Mouse (Mus musculus) right cerebral cortex, adult 18-20 months (tissue): ENCODE results near the gene Dkc1.
A peak's percentile ranks its signal among the peaks of the same experiment; 100 is the strongest.

Experiments used
- DNase-seq: peaks from one replicate; pipeline ENCODE4 v3.0.0; 2022; ENCODE audit warnings: mixed read lengths

Dkc1 gene

GRCm38 (mm10) chrX:75095369-75096162 is at the start of gene Dkc1:
Gene Dkc1 (plus strand): TSS chrX:75095854.
- DNase-seq, result peak; percentile 92

- DNase-seq, result no peak
Observed at GRCm38 (mm10) chrX:75045931-75046330, 49.7 kb upstream of the Dkc1 start.

GRCm38 (mm10) chrX:75046921-75047635 is 48.6 kb upstream of the Dkc1 start:
- peak; percentile 4 for DNase-seq

DNA sequence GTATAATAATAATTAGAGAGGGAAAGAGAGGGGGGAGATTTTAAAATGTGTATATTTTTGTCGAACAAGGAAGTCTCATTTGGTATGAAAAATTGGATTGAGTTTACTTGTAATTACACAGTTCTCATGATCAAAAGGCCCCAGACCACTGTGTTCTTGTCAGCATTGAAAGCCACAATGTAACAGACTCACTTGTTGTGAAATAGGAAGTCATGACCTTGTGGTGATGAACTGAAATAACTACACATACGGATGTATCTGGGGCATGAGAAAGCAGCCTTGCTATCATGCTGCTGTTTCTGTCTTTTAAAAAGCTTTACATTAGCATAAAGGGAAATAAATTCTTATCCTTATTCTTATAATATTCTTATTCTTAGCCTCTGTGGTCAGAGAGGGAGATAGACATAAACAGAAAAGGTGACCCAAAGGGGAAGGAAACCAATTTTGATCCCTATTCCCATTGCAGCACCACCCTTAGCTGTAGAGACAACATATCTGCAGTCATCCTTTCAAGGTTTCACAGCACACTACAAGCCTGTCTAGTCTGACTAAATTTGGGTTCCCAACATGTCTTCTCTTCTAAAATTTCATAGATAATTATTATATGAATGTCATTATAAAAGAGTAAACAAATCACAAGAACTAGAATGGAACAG is 39.4 kb upstream of the Dkc1 start:
- DNase-seq, result no peak

DNA sequence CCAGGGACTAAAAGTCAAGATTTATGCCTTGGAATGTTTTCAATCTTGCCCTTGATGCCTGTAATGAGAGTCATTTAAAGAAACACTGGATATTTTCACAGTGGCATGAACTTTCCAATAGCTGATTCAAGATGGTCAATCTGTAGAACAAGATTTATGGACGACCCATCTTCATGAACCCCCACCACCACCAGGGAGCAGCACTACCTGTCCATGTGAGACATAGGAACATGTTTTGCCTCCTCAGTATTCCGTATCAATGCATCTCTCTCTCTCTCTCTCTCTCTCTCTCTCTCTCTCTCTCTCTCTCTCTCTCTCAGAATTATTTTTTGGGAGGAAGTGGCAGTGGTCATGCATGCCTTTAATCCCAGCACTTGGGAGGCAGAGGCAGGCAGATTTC is 13.3 kb upstream of the Dkc1 start:
- DNase-seq, result no peak

DNA sequence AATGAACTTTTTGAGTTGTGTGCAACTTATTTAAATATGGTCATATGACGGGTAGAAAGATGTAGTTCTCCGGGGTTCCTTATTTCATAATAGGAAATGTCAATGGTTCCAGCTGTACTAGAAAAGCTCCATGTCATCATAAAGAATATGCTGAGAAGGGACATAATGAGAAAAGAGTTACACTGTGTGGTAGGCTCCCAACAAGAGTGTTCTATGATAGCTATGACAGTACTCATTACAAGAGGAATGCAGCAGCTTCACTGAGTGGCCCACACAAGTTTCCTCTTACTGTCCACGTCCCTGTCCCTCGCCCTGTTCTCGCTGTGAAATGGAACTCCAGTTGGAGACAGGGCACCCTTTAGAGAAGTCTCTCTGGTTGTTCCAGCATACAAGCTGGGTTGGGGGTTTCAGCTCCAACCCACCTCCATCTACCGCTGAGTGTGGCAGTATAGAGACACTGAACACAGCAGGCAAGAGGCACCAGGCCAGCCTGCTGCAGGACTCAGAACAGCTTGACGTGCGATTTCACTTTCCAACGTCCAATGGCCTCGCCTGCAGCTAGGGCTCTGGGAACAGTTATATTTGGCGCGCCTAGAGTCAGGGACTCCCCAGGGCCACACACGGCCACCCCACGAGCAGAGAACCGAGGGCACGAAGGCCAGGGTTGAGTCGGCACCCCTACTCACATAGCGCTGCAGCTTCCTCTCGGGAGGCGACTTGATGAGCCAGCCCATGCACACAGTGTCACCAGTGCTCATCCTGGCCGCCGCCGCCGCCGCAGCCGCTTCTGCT is 11.5 kb upstream of the Dkc1 start:
- peak; percentile 11 for DNase-seq

DNA sequence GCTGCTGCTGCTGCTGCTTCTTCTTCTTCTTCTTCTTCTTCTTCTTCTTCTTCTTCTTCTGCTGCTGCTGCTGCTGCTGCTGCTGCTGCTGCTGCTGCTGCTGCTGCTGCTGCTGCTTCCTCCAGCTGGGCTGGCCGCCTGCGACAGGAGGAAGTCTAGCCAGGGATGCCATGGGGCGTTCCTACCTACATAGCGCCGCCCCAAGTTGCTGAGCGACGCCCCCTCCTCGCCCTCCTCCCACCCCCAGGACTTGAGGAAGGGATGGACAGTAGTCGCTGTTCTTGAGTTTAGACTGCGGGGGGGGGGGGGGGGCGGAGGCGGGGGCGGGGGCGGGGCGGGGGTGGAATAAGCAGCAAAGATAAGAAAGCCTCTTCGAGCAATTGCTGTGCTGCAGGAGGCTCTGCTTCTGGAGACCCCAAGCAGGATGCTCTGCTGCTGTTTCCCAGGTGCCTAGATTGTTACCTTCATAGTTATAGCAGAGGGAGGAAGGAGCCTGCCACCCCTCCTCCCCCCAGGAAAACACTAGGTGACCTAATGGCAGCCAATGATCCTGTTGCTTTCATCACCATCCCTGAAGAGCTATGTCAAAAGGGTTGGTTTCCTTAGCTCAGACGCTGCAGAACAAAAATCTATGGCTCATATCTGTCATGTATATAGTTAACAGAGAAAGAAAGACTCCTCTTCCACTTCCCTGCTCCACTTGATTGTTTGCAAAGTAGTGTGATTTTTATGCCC is 10.7 kb upstream of the Dkc1 start, which contains the start of gene Gab3:
Gene Gab3 (minus strand): TSS at position 685 of the 735 bp plus-strand sequence.
- DNase-seq, result peak; percentile 55

- no peak for DNase-seq
Observed at GRCm38 (mm10) chrX:75085654-75086053, 10.0 kb upstream of the Dkc1 start.

DNA sequence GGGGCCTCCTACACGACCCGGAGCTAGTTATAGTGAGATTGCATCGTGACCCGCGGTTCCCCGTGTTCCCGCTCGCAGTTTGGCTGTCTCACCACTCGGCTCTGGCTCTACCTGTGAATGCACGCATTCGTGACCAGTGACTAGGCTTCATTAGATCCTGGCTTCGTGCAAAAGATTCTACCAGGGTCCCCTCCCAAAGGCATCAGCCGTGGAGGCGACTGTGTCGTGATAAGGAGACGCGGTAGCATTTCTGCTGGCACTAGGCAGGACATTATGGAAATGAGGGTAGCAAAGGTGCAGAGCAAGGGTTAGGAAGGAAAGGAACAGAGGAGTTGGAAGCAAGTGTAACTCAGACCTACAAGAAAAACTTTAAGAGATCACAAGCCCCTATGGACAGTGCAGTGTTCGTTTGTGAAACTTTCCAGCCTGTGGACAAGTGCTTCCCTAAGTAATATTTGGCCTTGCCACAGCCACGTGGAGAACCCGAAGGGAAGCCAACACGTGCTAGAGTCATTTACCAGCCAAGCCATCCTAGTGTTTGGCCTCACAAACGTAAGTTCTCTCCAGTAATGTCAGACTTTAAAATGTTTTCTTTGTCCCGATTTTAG is 613 bp downstream of the Dkc1 start:
- no peak for DNase-seq

GRCm38 (mm10) chrX:75098799-75099198 is 3.1 kb downstream of the Dkc1 start:
- DNase-seq, result no peak

DNA sequence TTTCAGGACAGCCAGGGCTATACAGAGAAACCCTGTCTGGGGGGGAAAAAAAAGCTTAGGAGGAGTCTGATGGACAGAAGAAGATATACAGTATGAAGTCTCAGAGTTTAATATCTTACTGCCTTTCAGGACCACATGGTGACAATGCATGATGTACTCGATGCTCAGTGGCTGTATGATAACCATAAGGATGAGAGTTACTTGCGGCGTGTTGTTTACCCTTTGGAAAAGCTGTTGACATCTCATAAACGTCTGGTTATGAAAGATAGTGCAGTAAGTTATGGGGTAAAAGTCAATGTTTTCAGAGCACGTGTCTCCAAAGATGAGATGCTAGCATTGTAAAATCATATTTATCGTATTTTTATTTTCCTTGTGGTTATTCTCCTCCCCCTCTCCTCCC is 6.6 kb downstream of the Dkc1 start:
- DNase-seq, result no peak

DNA sequence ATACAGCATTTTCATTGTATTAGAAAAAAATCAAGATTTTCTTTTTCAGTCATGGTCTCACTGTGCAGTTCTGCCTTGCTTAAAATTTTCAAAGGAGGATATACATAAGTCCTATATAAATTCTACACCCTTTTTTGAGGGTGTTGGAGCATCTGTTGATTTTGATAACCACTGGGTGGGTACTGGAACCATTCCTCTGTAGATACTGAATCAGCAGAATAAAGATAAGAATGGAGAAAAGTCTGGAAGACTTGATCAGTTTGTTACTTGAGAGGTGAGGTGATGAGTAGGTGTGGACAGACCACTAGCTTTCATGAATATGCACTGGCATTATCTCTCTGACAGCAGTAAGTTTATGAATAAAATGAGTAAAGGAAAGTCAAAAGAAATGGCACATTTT is 19.9 kb downstream of the Dkc1 start:
- DNase-seq, result no peak

DNA sequence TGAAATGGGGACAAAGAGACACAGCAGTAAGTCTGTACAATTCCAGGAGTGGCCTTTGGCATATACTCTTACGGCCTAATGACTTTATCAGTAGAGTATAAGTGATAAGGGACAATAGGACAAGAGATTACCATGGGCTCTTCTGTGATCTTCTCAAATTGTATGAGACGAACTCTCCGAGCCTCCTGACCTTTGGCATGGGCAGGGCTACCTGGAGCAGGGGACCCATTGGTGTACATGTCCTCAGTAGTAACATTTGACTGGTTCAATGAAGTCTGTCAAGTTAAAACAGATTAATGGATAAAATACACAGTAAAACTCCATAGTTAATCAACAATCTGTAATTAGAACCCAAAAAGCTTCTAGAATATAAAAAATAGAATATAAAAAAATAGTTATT is 30.0 kb downstream of the Dkc1 start:
- no peak for DNase-seq

DNA sequence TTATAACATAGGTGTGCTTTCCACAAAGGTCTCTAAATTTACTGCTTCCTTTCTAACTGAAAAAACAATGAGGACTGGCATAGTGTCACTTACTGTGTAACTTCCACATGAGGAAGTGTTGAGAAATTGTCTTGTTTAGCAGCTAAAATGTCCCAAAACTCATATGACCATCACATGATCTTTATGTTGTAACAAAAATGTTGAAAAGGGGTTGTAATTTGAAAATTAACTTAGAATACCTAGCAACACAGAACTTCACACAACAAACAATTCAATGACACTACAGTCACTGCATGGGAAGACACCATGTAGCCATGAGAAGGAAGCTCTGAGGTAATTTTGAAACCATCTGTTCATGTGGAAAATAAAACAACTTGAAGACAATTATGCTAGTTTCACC is 31.2 kb downstream of the Dkc1 start:
- no peak for DNase-seq

- DNase-seq, result no peak
Observed at GRCm38 (mm10) chrX:75128333-75128980, 32.8 kb downstream of the Dkc1 start.

- DNase-seq, result no peak
Observed at GRCm38 (mm10) chrX:75129474-75129873, 33.8 kb downstream of the Dkc1 start.

DNA sequence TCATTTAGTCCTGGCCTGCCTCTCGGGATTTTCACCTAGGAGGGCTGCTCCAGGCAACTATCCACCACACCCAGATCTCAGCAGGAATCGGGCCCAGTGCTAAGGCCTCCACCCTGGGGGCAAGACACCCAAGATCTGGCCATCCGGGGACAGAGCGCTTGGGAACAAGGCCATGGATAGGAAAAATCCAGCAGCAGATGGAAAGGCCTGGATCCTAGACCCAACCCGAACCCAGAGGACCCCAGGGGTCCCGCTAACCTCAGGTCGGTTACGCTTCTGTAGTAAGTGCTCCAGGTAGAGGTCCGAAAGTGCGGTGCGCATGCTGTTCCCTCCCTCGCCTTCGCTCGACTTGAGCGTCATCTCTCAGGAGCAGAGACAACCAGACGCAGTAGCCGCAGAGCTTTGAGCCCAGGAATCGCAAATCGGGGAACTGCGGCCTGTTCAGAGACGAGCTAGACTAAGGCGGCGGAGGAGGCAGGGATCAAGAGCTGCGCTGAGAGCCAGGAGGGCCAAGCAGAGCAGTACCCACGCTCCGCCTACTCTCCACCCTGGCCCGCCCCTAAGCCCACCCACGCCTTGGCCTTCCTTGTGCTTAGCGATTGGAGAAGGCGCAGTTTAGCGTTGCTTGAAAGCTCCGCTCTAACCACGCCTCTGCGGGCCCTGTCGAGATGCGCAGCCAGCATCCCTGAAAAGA is 35.0 kb downstream of the Dkc1 start, which contains the start of gene Mpp1:
Gene Mpp1 (minus strand): TSS at position 550 of the 694 bp plus-strand sequence.
- DNase-seq, result peak; percentile 76

- no peak for DNase-seq
Observed at GRCm38 (mm10) chrX:75136938-75137337, 41.3 kb downstream of the Dkc1 start.

DNA sequence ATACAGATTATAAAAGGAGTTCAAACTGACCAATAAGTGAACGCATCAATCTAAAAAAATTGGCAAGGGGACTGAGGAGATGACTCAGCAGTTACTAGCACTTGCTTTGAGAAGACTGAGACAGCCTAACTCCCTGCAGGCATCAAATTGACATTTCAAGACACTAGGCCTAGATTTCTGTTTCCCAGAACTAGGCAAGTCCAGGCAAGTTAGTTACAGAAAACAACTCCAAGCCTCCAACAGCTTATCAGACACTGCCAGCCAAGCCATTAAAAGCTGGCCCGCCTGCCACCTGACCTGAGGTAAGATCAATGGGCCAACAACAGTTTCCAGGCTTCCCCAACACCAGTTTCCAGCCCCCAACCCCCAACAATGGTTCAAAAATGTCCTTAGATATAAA is 42.1 kb downstream of the Dkc1 start:
- no peak for DNase-seq

DNA sequence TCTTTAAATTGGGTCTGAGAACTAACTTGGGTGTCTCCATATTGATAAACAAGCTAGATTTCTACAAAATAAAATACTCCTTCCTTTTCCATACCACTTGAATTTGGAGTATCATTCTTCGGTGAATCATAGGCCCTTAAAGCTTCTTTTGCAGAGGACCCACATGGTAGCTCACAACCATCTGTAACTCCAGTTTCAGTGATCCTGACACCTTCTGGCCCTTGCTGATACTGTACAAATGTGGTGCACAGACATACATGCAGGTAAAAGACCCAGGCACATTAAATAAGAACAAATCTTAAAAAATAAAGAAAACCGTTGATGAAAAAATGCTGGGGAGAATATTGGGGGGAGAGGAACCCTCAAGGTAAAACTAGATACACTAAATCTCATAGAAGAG is 42.5 kb downstream of the Dkc1 start:
- no peak for DNase-seq
